ENCODE assay signal across 8 mouse cellular contexts in genomic region chr6:71423116-71423515, GRCm38 (mm10). TPM values are rescaled to one million over a fixed set of nuclear protein-coding genes. Genes with fewer than 3 reads are reported as not detected.
DNase-seq lines count a peak whose midpoint lies in the region; ATAC-seq and TF ChIP-seq lines count a peak whose summit lies in the region.

No protein-coding gene starts in this region.

- H3K36me3 ChIP-seq in embryonic facial prominence, embryonic 11.5 days (replicated peaks; ENCODE audit: control insufficient read depth, insufficient read depth, low read depth, low read length), result no peaks in the 10 kb centered on the region; the same call in none of the 2 replicates
- peaks cover 38% of the 10 kb centered on the region for H3K36me3 ChIP-seq in embryonic facial prominence, embryonic 10.5 days (replicated peaks)
- peaks cover 16% of the 10 kb centered on the region for H3K36me3 ChIP-seq in lung, embryonic 14.5 days (ENCODE audit: insufficient read depth)

- 94% methylated on average over 3 of the region's 3 CpGs for WGBS in embryonic facial prominence, embryonic 11.5 days
- 92% methylated on average over 3 of the region's 3 CpGs for WGBS in embryonic facial prominence, embryonic 10.5 days
- 85% methylated on average over 3 of the region's 3 CpGs for WGBS in lung, embryonic 14.5 days

- ATAC-seq in embryonic facial prominence, embryonic 11.5 days (replicated peaks; ENCODE audit: insufficient number of reproducible peaks, low FRiP score, low TSS enrichment, low read depth), result no peak
- no peak for ATAC-seq in lung, embryonic 14.5 days (ENCODE audit: insufficient read depth)

- DNase-seq in embryonic facial prominence, embryonic 11.5 days (ENCODE audit: low spot score), result peak; percentile 42
- no peak for DNase-seq in embryonic facial prominence, embryonic 10.5 days (ENCODE audit: low spot score)
- DNase-seq in kidney, postnatal 10 days, result peak; percentile 63
- no peak for DNase-seq in kidney, adult 11 months
- peak; percentile 21 for DNase-seq in CD4-positive helper T cell, adult 2 months (ENCODE audit: low read depth, low spot score)
- peak; percentile 66 for DNase-seq in lung, embryonic 14.5 days
- no peak for DNase-seq in cerebellum, adult 9-11 months
- DNase-seq in frontal cortex, postnatal 25 days (ENCODE audit: low spot score in 2 of 2), result no peak

- H3K4me3 ChIP-seq in embryonic facial prominence, embryonic 11.5 days (ENCODE audit: low read depth, low read length), result no peak overlapping the region
- H3K4me3 ChIP-seq in embryonic facial prominence, embryonic 10.5 days, result no peak overlapping the region
- H3K4me3 ChIP-seq in lung, embryonic 14.5 days (ENCODE audit: low read depth, low read length), result no peak overlapping the region

- H3K9ac ChIP-seq in embryonic facial prominence, embryonic 11.5 days (replicated peaks; ENCODE audit: low read length), result no peak overlapping the region
- no peak overlapping the region for H3K9ac ChIP-seq in lung, embryonic 14.5 days

- H3K27me3 ChIP-seq in embryonic facial prominence, embryonic 11.5 days (ENCODE audit: control insufficient read depth, insufficient read depth, low read length), result no peaks in the 10 kb centered on the region
- H3K27me3 ChIP-seq in embryonic facial prominence, embryonic 10.5 days (replicated peaks; ENCODE audit: low read depth, poor library complexity, severe bottlenecking), result no peaks in the 10 kb centered on the region
- no peaks in the 10 kb centered on the region for H3K27me3 ChIP-seq in lung, embryonic 14.5 days (ENCODE audit: insufficient read depth, low read length)

- no peak overlapping the region for H3K27ac ChIP-seq in embryonic facial prominence, embryonic 11.5 days (replicated peaks; ENCODE audit: low read depth, low read length)
- no peak overlapping the region for H3K27ac ChIP-seq in embryonic facial prominence, embryonic 10.5 days (replicated peaks)
- H3K27ac ChIP-seq in lung, embryonic 14.5 days (ENCODE audit: low read depth), result no peak overlapping the region

- TF ChIP-seq CTCF in lung, embryonic 14.5 days (IDR thresholded peaks at IDR 0.05; ENCODE audit: low read depth), result peak; percentile 62

- H3K4me2 ChIP-seq in embryonic facial prominence, embryonic 11.5 days (ENCODE audit: low read depth, low read length), result no peak overlapping the region
- H3K4me2 ChIP-seq in lung, embryonic 14.5 days, result no peak overlapping the region

- no peaks in the 10 kb centered on the region for H3K4me1 ChIP-seq in embryonic facial prominence, embryonic 11.5 days (ENCODE audit: control insufficient read depth, insufficient read depth, low read length)
- no peaks in the 10 kb centered on the region for H3K4me1 ChIP-seq in embryonic facial prominence, embryonic 10.5 days
- no peaks in the 10 kb centered on the region for H3K4me1 ChIP-seq in lung, embryonic 14.5 days (ENCODE audit: insufficient read depth)

- H3K9me3 ChIP-seq in embryonic facial prominence, embryonic 11.5 days (replicated peaks; ENCODE audit: control insufficient read depth, low read length), result no peaks in the 10 kb centered on the region
- H3K9me3 ChIP-seq in embryonic facial prominence, embryonic 10.5 days, result no peaks in the 10 kb centered on the region
- no peaks in the 10 kb centered on the region for H3K9me3 ChIP-seq in lung, embryonic 14.5 days (ENCODE audit: low read depth, low read length)

RNA-seq across cellular contexts. Expression of gene Rmnd5a, which starts 17.3 kb away (rescaled TPM):
- polyA plus RNA-seq in embryonic facial prominence, embryonic 11.5 days (2014; fragmentation: Nextera tagmentation; extraction: Ambion mirVana), result 9.8 and 11.2 TPM in 2 replicates
- polyA plus RNA-seq in embryonic facial prominence, embryonic 10.5 days (2016; fragmentation: Nextera tagmentation; extraction: Ambion mirVana), result 12.3 and 13.6 TPM in 2 replicates
- 9.1 and 9.4 TPM in 2 replicates for polyA plus RNA-seq in lung, embryonic 14.5 days (2014; fragmentation: Nextera tagmentation; extraction: Ambion mirVana)

RNA-seq across cellular contexts. Expression of gene Cd8a, which starts 49.9 kb away (rescaled TPM):
- not detected in 2 replicates for polyA plus RNA-seq in embryonic facial prominence, embryonic 11.5 days (2014; fragmentation: Nextera tagmentation; extraction: Ambion mirVana)
- polyA plus RNA-seq in embryonic facial prominence, embryonic 10.5 days (2016; fragmentation: Nextera tagmentation; extraction: Ambion mirVana), result not detected in 2 replicates
- not detected in 2 replicates for polyA plus RNA-seq in lung, embryonic 14.5 days (2014; fragmentation: Nextera tagmentation; extraction: Ambion mirVana)

Comparison
In these comparisons a context has a peak if more than half of its experiments do, and no peak if none do; other contexts are left out.
1. DNase-seq: peak in embryonic facial prominence, embryonic 11.5 days (single experiment), kidney, postnatal 10 days (single experiment), CD4-positive helper T cell, adult 2 months (single experiment) and lung, embryonic 14.5 days (single experiment); none in embryonic facial prominence, embryonic 10.5 days (single experiment), kidney, adult 11 months (single experiment), cerebellum, adult 9-11 months (single experiment) and frontal cortex, postnatal 25 days (0 of 2).